Mouse (Mus musculus) kidney, postnatal 10 days (tissue): ENCODE measurements around the gene 4930412O13Rik.

Experiments used
- DNase-seq: peaks from one replicate; pipeline ENCODE4 v3.0.0; 2021; ENCODE audit warnings: mixed read lengths

4930412O13Rik gene

GRCm38 (mm10) chr2:9881051-9881591 lies at the start of gene 4930412O13Rik:
4930412O13Rik (plus strand) TSS chr2:9881252.
- DNase-seq, result peak; percentile 57

- no peak for DNase-seq
Measured at GRCm38 (mm10) chr2:9833712-9834111, 47.3 kb upstream of the 4930412O13Rik start.

GRCm38 (mm10) chr2:9835195-9835594 lies 45.9 kb upstream of the 4930412O13Rik start:
- no peak for DNase-seq

- DNase-seq, result no peak
Measured at GRCm38 (mm10) chr2:9852851-9853576, 28.0 kb upstream of the 4930412O13Rik start.

GRCm38 (mm10) chr2:9855861-9856260 lies 25.2 kb upstream of the 4930412O13Rik start:
- no peak for DNase-seq

GRCm38 (mm10) chr2:9860698-9861097 lies 20.4 kb upstream of the 4930412O13Rik start:
- DNase-seq, result no peak

GRCm38 (mm10) chr2:9867092-9867825 lies 13.8 kb upstream of the 4930412O13Rik start:
- no peak for DNase-seq

- no peak for DNase-seq
Measured at GRCm38 (mm10) chr2:9871141-9871716, 9.8 kb upstream of the 4930412O13Rik start.

- no peak for DNase-seq
Measured at GRCm38 (mm10) chr2:9871798-9872197, 9.3 kb upstream of the 4930412O13Rik start.

- no peak for DNase-seq
Measured at GRCm38 (mm10) chr2:9872682-9873081, 8.4 kb upstream of the 4930412O13Rik start.

GRCm38 (mm10) chr2:9873757-9874156 lies 7.3 kb upstream of the 4930412O13Rik start:
- DNase-seq, result no peak

- DNase-seq, result no peak
Measured at GRCm38 (mm10) chr2:9874467-9875219, 6.4 kb upstream of the 4930412O13Rik start.

- no peak for DNase-seq
Measured at GRCm38 (mm10) chr2:9875220-9875619, 5.8 kb upstream of the 4930412O13Rik start.

- DNase-seq, result no peak
Measured at GRCm38 (mm10) chr2:9875676-9876357, 5.2 kb upstream of the 4930412O13Rik start.

GRCm38 (mm10) chr2:9876621-9877325 lies 4.3 kb upstream of the 4930412O13Rik start:
- no peak for DNase-seq

GRCm38 (mm10) chr2:9877326-9877690 lies 3.7 kb upstream of the 4930412O13Rik start:
- DNase-seq, result peak; percentile 33

- DNase-seq, result no peak
Measured at GRCm38 (mm10) chr2:9877966-9878563, 3.0 kb upstream of the 4930412O13Rik start.

- peak; percentile 74 for DNase-seq
Measured at GRCm38 (mm10) chr2:9878564-9879081, 2.4 kb upstream of the 4930412O13Rik start.

GRCm38 (mm10) chr2:9879092-9879491 lies 2.0 kb upstream of the 4930412O13Rik start:
- peak; percentile 36 for DNase-seq

- peak; percentile 96 for DNase-seq
Measured at GRCm38 (mm10) chr2:9879493-9879892, 1.6 kb upstream of the 4930412O13Rik start.

GRCm38 (mm10) chr2:9880271-9880670 lies 781 bp upstream of the 4930412O13Rik start:
- no peak for DNase-seq
